Mouse (Mus musculus) olfactory bulb, adult 2 months (tissue): ENCODE data around the gene Ptpn3. TPM values are rescaled to one million over a fixed set of nuclear protein-coding genes. Genes with fewer than 3 reads are reported as not detected.

Source experiments
- H3K27ac ChIP-seq: fragments of 200-500 bp; 2 replicates; pipeline ENCODE4 v1.5.1; 2012; ENCODE audit warnings: low read depth, low read length; ENCODE audit not compliant: insufficient read depth
- H3K4me1 ChIP-seq: fragments of 200-500 bp; 2 replicates; pipeline ENCODE4 v1.6.1; 2012; ENCODE audit warnings: low read length; ENCODE audit not compliant: control insufficient read depth, insufficient read depth
- H3K4me3 ChIP-seq: fragments of 200-500 bp; 2 replicates; pipeline ENCODE4 v1.5.1; 2012; ENCODE audit warnings: mild to moderate bottlenecking, low read depth, low read length, moderate library complexity; ENCODE audit not compliant: insufficient read depth
- CTCF ChIP-seq: fragments of 200-500 bp; IDR thresholded peaks from 2 replicates; pipeline ENCODE4 v1.5.1; 2012; ENCODE audit warnings: low read depth, mild to moderate bottlenecking, low read length, moderate library complexity; ENCODE audit not compliant: insufficient read depth
- POLR2A ChIP-seq: fragments of 200-500 bp; IDR thresholded peaks from 2 replicates; pipeline ENCODE4 v1.6.1; 2012; ENCODE audit warnings: mild to moderate bottlenecking, low read depth, low read length, moderate library complexity; ENCODE audit not compliant: insufficient read depth
- WGBS: fragments of 180-500 bp; shearing (Covaris S2); methylation state at CpG from one replicate; pipeline ENCODE4 v1.1.7; 2018; 5-methylcytosine and 5-hydroxymethylcytosine counted together
- polyA plus RNA-seq: library from polyadenylated mRNA; stranded (reverse); fragments of >200 nt; gene quantifications from 2 replicates; pipeline ENCODE4 v1.2.4, GENCODE M21; 2012; ENCODE audit warnings: low replicate concordance; ENCODE audit not compliant: missing spikeins, insufficient read depth, insufficient read length

Gene Ptpn3
- polyA plus RNA-seq, 1 experiment, result not detected

DNA sequence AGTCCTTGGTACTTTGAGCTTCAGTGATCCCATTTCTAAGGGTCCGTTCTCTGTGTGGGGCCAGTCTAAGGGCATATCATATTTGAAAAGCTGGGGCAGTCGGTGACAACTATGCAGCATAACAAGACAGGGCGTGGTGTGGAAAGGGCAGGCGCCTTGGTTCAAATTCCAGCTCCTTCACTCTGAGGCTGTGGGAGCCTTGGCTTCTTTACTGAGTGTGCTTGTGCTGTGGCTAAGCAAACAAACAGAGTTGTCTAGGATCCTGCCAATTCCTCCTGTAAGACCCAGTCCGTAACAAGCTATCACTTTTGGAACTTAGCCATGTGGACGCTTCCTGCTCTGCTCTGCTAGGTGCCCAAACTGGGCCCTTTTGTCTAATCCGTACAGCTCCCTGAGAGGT is 61.5 kb downstream of the Ptpn3 start:
- TF ChIP-seq CTCF (no peak), POLR2A (no peak)
- 75% methylated on average over 7 of the region's 7 CpGs for WGBS

DNA sequence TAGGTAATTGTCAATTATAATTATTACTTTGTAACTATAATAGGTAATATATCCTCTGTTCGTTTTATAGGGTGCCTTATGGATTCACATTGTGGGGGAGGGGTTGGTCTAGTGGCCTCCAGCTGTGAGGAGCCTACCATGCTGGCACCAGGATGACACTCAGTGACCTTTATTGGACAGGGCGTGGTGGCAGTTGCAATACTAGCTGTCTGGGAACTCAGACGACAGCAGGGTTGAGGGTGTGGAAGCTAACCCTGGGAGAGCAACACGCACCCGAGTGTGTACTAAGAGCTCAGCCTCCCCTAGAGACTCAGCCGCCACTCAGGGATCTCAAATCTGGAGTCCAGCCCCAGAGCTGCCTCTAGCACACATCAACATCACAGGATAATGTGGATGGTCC is 62.5 kb downstream of the Ptpn3 start:
- no peak overlapping the region for H3K4me3 ChIP-seq
- 88% methylated on average over 6 of the region's 6 CpGs for WGBS
- TF ChIP-seq CTCF (no peak), POLR2A (no peak)
- peaks cover 6% of the 10 kb centered on the region; the same call in 1 of the 2 replicates for H3K4me1 ChIP-seq
- H3K27ac ChIP-seq, result no peak overlapping the region

More for the DNA sequence above, 61.5 kb downstream of the Ptpn3 start:
- no peak overlapping the region for H3K27ac ChIP-seq
- H3K4me1 ChIP-seq, result peaks cover 6% of the 10 kb centered on the region; the same call in 1 of the 2 replicates
- no peak overlapping the region for H3K4me3 ChIP-seq

DNA sequence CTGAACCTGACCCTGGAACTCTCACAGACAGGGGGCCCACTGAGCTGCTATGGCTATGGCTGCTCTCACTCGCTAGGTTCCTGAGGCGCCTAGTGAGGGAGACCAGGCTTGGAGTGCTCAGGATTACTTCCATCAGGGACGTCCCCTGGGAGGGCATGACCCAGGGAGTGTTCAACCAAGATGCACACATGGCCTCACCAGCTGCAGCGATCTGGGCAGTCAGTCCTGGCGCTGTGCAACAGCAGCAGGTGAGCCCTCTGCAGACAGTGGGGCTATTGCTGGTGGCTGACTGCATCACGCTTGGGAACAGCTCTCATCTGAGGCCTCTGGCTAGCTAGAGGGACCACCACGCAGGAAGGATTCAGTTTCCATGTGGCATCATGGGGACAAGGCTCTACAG is 63.5 kb downstream of the Ptpn3 start:
- TF ChIP-seq CTCF (no peak), POLR2A (no peak)
- no peak overlapping the region for H3K4me3 ChIP-seq
- no peak overlapping the region for H3K27ac ChIP-seq
- peaks cover 6% of the 10 kb centered on the region; the same call in 1 of the 2 replicates for H3K4me1 ChIP-seq
- 91% methylated on average over 7 of the region's 7 CpGs for WGBS

DNA sequence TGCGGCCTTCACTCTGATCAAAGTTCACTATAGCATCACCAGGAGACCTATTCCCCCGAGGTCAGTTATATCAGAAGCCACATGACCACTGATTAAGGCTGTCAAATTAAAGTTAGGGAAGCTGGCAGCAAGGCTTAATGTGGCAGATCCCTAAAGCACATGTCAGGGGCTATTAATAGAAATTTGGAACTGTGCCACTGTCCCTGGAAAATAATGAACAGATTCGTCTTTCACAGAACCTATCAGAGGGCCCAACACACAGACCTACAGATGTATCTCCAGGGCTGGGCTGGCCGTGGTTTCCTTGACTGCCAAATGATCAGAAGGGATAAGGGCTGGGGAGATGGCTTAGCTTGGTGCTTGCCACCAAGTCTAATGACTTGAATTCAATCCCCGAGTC is 65.1 kb downstream of the Ptpn3 start:
- no peak for TF ChIP-seq CTCF
- Histone ChIP-seq H3K27ac (no peak overlapping the region), H3K4me1 (peaks cover 6% of the 10 kb centered on the region; the same call in 1 of the 2 replicates), H3K4me3 (no peak overlapping the region)
- 75% methylated on average over 5 of the region's 5 CpGs for WGBS

DNA sequence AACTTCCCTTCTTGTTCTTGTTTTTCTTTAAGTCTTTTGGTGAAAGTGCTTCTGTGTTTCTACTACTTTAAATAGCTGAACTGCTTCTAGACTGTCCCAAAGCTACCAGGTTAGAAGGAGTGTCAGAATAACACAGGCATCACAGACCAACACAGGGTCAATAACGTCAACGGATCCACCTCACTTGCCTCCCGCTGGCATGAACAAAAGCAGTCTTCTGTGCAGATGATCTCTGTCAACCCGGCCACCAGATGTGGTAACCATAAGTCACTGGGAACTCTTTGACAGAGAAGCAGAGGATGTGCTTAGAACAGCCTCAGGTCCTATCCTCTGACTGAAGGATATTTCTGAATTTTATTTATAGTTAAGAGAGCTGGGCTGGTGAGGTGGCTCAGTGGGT is 65.9 kb downstream of the Ptpn3 start:
- no peak overlapping the region for H3K27ac ChIP-seq
- no peak for TF ChIP-seq POLR2A
- no peak for TF ChIP-seq CTCF
- WGBS, result 82% methylated on average over 4 of the region's 4 CpGs
- no peak overlapping the region for H3K4me3 ChIP-seq
- peaks cover 6% of the 10 kb centered on the region; the same call in 1 of the 2 replicates for H3K4me1 ChIP-seq

DNA sequence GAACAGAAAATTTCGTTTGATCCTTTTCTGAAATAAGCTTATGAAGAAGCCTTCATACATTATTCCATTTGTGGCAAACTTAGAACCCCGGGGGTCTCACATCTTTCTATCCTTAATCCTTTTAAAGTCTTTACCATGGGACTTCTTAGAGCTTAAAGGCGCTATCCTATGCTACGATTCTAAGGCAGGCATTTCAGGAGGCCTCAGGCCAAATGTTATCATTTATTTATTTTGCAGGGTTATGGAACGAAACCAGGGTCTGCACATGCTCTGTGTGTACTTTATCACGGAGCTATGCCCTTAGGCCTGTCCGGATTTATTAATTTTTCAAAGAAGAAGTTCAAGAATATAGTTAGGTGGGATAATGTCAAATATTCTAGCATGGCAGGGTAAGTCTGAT is 67.3 kb downstream of the Ptpn3 start:
- Histone ChIP-seq H3K27ac (no peak overlapping the region), H3K4me1 (peaks cover 12% of the 10 kb centered on the region), H3K4me3 (no peak overlapping the region)
- WGBS, result 91% methylated on average over 7 of the region's 7 CpGs
- TF ChIP-seq POLR2A (no peak), CTCF (no peak)

DNA sequence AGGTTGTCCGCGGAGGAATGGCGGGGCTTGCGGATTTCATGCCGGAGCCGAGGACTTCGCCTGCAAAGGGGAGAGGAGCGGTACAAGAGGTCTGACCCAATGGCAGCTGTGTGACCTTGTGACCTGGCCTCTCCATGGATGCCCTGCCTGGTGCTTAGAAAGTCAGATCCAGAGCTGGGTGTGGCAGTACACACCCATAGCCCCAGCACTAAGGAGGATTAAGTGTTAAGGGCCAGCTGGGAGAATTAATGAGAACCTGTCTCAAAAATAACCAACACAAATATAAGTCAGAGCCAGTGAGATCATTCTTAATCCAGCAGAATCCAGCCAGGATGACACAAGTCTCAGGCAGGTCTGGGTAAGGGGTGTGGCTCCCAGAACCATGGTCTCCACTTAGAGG is 69.2 kb downstream of the Ptpn3 start:
- H3K4me3 ChIP-seq, result no peak overlapping the region
- H3K27ac ChIP-seq, result no peak overlapping the region
- peaks cover 26% of the 10 kb centered on the region for H3K4me1 ChIP-seq
- TF ChIP-seq CTCF (no peak), POLR2A (no peak)
- 97% methylated on average over 8 of the region's 8 CpGs for WGBS

DNA sequence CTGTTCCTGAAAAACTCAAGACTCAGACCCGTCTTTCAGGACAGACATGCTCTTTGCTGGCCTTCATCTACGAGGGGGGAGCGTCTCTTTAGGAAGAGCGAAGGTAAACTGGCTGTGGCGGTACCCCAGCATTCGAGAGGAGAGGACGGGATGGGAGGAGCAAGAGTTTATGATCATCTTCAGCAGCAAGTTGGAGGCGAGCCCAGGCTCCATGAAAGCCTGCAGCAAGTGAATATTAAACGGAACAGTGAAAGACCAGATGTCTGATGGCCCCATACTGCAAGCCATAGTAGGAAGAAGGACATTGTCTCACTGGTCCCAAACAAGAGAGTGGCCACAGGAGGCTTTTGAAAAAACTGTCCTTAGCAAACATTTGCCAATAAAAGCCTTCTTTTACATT is 70.3 kb downstream of the Ptpn3 start:
- TF ChIP-seq POLR2A (no peak), CTCF (no peak)
- no peak overlapping the region for H3K27ac ChIP-seq
- WGBS, result 57% methylated on average over 9 of the region's 9 CpGs
- H3K4me3 ChIP-seq, result no peak overlapping the region
- peaks cover 27% of the 10 kb centered on the region for H3K4me1 ChIP-seq

DNA sequence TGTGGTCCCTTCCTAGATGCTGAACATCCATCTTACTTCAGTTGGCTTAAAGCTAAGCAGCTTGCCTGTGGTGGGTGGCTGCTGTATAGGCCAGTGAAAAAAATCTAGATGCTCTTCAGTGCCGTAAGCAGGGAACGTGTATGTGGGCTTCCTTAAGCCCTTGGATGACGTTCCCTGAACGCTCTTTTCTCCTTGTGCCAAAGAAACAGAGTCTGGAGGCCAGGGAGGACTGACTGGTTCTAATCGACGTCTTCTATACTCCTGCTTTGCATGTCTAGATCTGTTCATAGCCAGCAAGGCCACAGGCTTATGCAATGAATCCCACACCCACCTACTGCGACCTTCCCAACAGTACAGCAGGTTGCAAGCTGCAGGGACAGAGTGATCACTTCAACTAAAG is 71.3 kb downstream of the Ptpn3 start:
- 56% methylated on average over 7 of the region's 7 CpGs for WGBS
- H3K4me3 ChIP-seq, result no peak overlapping the region
- peaks cover 29% of the 10 kb centered on the region for H3K4me1 ChIP-seq
- peak overlapping the region; percentile 1 for H3K27ac ChIP-seq
- TF ChIP-seq POLR2A (no peak), CTCF (no peak)
